Mouse (Mus musculus): ENCODE data around the gene Rfpl4. TPM values are rescaled to one million over a fixed set of nuclear protein-coding genes. Genes with fewer than 3 reads are reported as not detected.

Gene Rfpl4
- total RNA-seq (2023): not detected

GRCm38 (mm10) chr7:5116850-5117249, at the start of gene Rfpl4:
TSS of gene Rfpl4 (minus strand) at chr7:5116950.

GRCm38 (mm10) chr7:5149570-5149969, 32.8 kb upstream of the Rfpl4 start, which contains the start of gene Vmn1r55:
TSS of gene Vmn1r55 (minus strand) at chr7:5149670.

GRCm38 (mm10) chr7:5125549-5126406, 9.0 kb upstream of the Rfpl4 start, which contains the start of gene Rasl2-9:
TSS of gene Rasl2-9 (minus strand) at chr7:5125950.

GRCm38 (mm10) chr7:5080010-5080751, 36.6 kb downstream of the Rfpl4 start, which contains the start of gene Epn1:
TSS of gene Epn1 (plus strand) at chr7:5080235.

GRCm38 (mm10) chr7:5061774-5062359, 54.9 kb downstream of the Rfpl4 start, which contains the start of gene U2af2:
TSS of gene U2af2 (plus strand) at chr7:5062143.

Other genes with a start within 250 kb of the Rfpl4 start
- gene Isoc2b, start 246.7 kb downstream of the Rfpl4 start, total RNA-seq (2023): 1 to 10 TPM; 4.1 to 4.2 TPM
- gene Isoc2a, start 239.8 kb downstream of the Rfpl4 start, total RNA-seq (2023): 10 to 100 TPM; 10.4 to 13.5 TPM
- not detected for gene Gm36210, start 210.4 kb downstream of the Rfpl4 start, total RNA-seq (2023)
- 10 to 100 TPM; 30.9 to 32.3 TPM for gene Zfp628, start 201.7 kb downstream of the Rfpl4 start, total RNA-seq (2023)
- gene Nat14, start 194.9 kb downstream of the Rfpl4 start, total RNA-seq (2023): 10 to 100 TPM; 10.5 to 10.7 TPM
- gene Ssc5d, start 191.2 kb downstream of the Rfpl4 start, total RNA-seq (2023): 1 to 10 TPM in 1 of 2 experiments, under 1 TPM in 1; 0.73 to 1.3 TPM
- 1 to 10 TPM in 1 of 2 experiments, not detected in 1; 1.4 TPM for gene Sbk2, start 152.5 kb downstream of the Rfpl4 start, total RNA-seq (2023)
- gene Sbk3, start 145.8 kb downstream of the Rfpl4 start, total RNA-seq (2023): not detected
- gene Zfp579, start 120.8 kb downstream of the Rfpl4 start, total RNA-seq (2023): 10 to 100 TPM; 33.7 to 35.1 TPM
- gene Zfp524, start 102.5 kb downstream of the Rfpl4 start, total RNA-seq (2023): 10 to 100 TPM; 16.2 to 17.2 TPM
- gene Fiz1, start 102.3 kb downstream of the Rfpl4 start, total RNA-seq (2023): 10 to 100 TPM; 49.3 to 54.1 TPM
- not detected for gene Gm44973, start 101.5 kb downstream of the Rfpl4 start, total RNA-seq (2023)
- gene Zfp865, start 96.6 kb downstream of the Rfpl4 start, total RNA-seq (2023): 10 to 100 TPM; 56.0 to 56.5 TPM
- gene Ccdc106, start 96.4 kb downstream of the Rfpl4 start, total RNA-seq (2023): 1 to 10 TPM in 1 of 2 experiments, not detected in 1; 1.2 TPM
- gene 4632433K11Rik, start 82.8 kb downstream of the Rfpl4 start, total RNA-seq (2023): under 1 TPM in 1 of 2 experiments, not detected in 1; 0.55 TPM
- gene Zfp784, start 78.5 kb downstream of the Rfpl4 start, total RNA-seq (2023): 1 to 10 TPM; 5.9 TPM
- 1 to 10 TPM; 5.6 to 7.3 TPM for gene Zfp580, start 65.4 kb downstream of the Rfpl4 start, total RNA-seq (2023)
- 100 to 1,000 TPM; 454 to 464 TPM for gene U2af2, start 54.8 kb downstream of the Rfpl4 start, total RNA-seq (2023)
- gene Epn1, start 36.7 kb downstream of the Rfpl4 start, total RNA-seq (2023): 100 to 1,000 TPM; 107 to 112 TPM
- gene Rasl2-9, start 9.0 kb upstream of the Rfpl4 start, total RNA-seq (2023): not detected
- not detected for gene Vmn1r55, start 32.7 kb upstream of the Rfpl4 start, total RNA-seq (2023)
- not detected for gene Vmn1r56, start 79.8 kb upstream of the Rfpl4 start, total RNA-seq (2023)
- not detected for gene Vmn1r57, start 101.5 kb upstream of the Rfpl4 start, total RNA-seq (2023)
- not detected for gene Gm5065, start 233.6 kb upstream of the Rfpl4 start, total RNA-seq (2023)
- not detected for gene Nlrp2, start 234.1 kb upstream of the Rfpl4 start, total RNA-seq (2023)

Measured in T-cell, adult 66 days (primary cell).